Mouse (Mus musculus) activated CD4-positive, CD25-positive, alpha-beta regulatory T cell, adult 9 weeks (primary cell): ENCODE measurements around the gene Acaa1a. TPM values are rescaled to one million over a fixed set of nuclear protein-coding genes. Genes with fewer than 3 reads are reported as not detected.

Experiments used
- polyA plus RNA-seq: library from polyadenylated mRNA; unstranded; fragments of 100-300 nt; shearing (Covaris generic); gene quantifications from one replicate; pipeline ENCODE4 v1.2.1, GENCODE M21; 2017

The Acaa1a gene
- polyA plus RNA-seq = 64.4 TPM

DNA sequence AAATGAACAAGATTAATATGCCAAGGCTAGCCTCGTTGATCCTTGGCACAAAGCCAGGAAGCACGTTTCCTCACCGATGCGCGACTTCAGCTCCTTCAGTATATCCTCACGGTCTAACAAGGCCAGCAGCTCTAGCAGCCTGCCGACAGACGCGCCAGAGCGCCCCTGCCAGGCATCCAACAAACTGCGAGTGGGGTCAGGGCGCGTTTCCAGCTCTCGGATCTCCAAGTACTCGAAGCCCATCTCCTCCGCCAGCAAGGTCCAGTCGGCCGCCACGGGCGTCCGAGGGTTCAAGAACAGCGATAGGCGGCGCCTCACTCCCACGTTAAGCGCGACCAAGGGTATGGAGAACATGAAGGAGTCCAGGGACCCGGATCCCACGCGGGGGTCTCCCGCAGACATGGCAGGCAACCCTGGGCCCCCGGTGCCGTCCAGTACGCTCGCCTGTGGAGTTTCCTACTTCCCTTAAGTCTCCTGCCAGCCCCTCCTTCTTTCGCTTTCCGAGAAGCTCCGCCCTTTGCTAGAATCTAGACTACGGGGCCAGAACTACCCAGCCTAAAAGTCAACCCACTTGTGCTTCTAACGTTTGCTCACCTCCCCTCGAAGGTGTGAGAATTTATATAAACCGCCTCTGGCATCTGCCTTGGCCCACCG lies at the start of gene Acaa1a:
Acaa1a (plus strand) TSS at position 119 of the 654 bp plus-strand sequence.

DNA sequence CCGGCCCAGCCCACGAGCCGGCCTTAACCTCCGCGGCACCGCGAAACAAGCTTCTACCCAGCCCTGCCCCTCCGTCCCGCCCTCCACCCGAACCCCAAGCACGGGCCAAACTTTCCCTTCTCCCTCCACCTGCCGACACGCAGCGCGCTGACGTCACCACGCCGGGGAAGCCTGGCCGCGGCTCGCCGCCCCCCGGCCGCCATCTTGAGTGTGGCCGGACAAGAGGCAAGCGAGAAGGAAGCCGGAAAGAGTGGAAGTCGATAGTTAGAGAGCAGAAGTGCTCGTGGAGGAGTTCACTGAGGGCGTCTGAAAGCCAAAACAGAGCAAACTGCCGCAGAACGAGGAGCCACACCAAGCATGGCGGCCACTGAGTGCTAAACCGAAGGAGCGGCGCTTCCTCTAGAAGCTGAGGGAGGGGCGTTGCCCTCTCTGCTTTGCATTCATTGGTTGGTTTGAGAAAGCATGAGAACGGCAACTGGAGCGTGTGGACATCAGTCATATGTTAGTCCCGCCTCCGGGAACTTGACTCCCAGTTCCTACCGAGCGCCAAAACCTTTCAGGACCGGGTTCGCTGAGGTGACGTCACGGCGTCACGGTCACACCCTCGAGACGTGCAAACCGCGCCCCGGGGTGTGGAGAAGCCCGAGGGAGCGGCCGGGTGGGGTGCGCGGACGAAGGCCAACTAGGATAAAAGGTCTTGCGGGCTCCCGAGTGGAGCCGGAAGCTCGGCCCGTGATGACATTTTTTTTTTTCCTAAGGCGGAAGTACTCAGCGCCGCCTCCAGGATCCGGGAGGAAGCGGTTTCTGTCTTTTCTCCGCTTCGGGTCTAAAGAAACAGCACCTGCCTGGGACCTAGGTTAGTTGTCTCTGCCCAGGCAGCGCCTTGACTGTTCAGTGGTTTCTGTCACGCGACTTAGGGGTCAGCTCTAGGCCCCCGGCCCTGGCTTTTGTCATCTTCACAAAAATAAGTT lies 16.9 kb upstream of the Acaa1a start, which contains the start of gene Oxsr1:
Oxsr1 (minus strand) TSS at position 139 of the 971 bp plus-strand sequence.

DNA sequence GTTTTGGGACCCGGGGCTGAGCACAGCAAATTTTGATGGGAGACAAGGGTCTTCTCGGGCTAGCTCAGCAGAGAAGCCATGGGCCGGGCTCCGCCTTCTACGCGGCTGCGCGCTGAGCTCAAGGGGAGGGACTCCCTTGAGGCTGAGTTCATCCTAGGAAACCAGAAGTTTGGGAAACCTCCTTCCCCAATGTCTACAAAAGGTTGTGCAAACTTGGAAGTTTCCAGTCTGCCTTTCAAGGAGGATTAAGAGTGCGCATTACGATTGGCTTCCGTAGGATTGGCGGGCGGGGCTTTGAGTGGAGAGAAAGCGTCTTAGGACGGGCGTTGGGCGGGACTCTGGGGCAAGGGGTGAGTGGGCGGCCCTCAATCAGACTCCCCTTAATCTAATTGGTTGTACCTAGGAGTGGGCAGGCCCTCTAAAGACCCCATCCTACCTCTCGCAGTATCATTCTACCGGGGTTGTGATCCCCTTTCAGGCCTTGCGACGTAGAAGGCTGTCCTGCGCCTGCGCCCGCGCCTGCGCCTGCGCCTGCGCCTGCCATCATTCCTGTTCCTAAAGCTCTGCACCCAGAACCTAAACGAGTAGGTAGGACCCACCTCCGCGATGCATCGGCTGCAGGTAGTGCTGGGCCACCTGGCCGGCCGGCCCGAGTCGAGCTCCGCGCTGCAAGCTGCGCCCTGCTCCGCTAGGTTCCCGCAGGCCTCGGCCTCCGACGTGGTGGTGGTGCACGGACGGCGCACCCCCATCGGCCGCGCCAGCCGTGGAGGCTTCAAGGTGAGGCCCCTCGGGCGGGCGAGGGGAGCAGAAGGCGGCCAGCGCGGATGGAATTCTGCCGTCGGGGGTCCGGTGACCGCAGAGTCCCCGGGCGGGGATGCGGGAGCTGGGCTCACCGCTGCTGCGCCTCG lies 1.7 kb downstream of the Acaa1a start, which contains the start of gene Myd88:
Myd88 (minus strand) TSS at position 503 of the 908 bp plus-strand sequence.

DNA sequence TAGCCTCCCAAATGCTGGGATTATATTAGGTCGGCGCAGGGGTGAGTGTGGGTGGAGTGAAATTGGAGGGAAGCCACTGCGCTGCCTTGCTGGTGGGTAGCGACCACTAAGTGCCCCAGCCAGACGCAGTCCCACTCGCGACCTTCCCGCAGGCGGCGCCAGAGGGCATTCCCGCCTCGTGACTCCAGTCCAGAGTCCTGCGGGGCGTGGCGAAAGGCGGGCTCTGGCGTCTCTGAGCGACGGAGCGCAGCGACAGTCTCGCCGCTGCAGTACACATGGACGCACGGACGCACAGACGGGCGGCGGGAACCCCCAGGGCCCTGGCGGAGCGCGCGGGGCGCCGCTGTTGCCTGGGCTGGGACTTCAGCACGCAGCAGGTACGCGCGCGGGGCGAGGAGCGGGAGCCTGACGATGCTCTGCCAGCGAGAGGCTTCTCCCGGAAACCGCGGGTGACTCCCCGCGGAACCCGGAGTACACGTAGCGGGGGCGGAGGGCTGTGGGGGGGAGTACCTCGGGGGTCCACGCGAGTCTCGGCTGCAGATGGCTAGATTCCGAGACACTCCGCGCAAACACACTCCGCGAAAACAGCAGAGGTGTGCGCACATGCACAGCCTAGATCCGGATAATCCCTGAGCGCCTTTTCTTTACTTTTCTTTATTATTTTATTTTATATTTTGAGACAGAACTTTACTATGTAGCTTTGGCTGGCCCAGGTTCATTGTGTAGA lies 18.0 kb downstream of the Acaa1a start, which contains the start of gene Xylb:
Xylb (plus strand) TSS at position 51 of the 727 bp plus-strand sequence.

DNA sequence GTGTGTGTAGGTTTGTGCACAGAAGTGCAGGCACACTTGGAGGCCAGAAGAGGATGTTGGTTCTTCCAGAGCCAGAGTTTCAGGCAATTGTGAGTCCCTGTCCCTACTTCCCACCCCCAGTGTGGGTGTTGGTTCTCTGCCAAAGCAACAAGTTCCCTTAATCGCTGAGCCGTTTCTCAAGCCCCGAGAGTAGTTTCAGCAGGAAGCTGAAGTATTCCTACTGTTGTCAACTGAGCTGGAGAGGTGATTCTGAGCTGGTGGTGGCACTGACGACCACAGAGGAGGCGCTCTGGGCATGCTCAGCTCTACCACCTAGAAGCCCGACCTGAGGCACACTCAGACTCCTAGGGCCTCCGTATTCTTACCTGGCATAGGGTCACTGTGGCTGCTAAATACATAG lies 25.8 kb downstream of the Acaa1a start, which contains the start of gene Slc22a14:
Slc22a14 (minus strand) TSS at position 270 of the 400 bp plus-strand sequence.

Other genes with a start within 250 kb of the Acaa1a start
- gene Plcd1, start 246.2 kb upstream of the Acaa1a start, polyA plus RNA-seq = 5.2 TPM
- 0.33 TPM for gene Dlec1, start 237.2 kb upstream of the Acaa1a start, polyA plus RNA-seq
- 0.20 TPM for gene Acaa1b, start 182.6 kb upstream of the Acaa1a start, polyA plus RNA-seq
- not detected for gene Gm47289, start 180.5 kb upstream of the Acaa1a start, polyA plus RNA-seq
- gene Slc22a13, start 130.6 kb upstream of the Acaa1a start, polyA plus RNA-seq = not detected
- gene Oxsr1, start 17.2 kb upstream of the Acaa1a start, polyA plus RNA-seq = 8.2 TPM
- 106 TPM for gene Myd88, start 1.7 kb downstream of the Acaa1a start, polyA plus RNA-seq
- 0.87 TPM for gene Xylb, start 17.7 kb downstream of the Acaa1a start, polyA plus RNA-seq
- gene Slc22a14, start 25.9 kb downstream of the Acaa1a start, polyA plus RNA-seq = not detected
- not detected for gene Acvr2b, start 62.4 kb downstream of the Acaa1a start, polyA plus RNA-seq
- gene Exog, start 105.3 kb downstream of the Acaa1a start, polyA plus RNA-seq = 19.6 TPM
- 0.05 TPM for gene Scn5a, start 239.3 kb downstream of the Acaa1a start, polyA plus RNA-seq